Mouse (Mus musculus): ENCODE measurements around the gene Acrbp. TPM values are rescaled to one million over a fixed set of nuclear protein-coding genes. Genes with fewer than 3 reads are reported as not detected.

Acrbp gene
- polyA plus RNA-seq, 1 experiment = 1.4 TPM

DNA sequence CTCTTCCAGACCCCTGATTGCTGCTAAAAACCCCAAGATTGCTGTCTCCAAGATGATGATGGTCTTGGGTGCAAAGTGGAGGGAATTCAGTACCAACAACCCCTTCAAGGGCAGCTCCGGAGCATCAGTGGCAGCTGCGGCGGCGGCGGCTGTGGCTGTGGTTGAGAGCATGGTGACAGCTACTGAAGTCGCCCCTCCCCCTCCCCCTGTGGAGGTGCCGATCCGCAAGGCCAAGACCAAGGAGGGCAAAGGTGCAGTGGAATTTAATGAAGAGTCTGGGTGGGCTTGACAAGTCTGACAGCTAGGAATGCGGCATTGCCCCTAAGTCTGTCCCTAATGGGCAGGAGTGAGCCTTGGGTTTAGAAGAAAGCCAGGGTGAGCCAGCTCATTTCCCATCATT is 52.0 kb downstream of the Acrbp start:
- H3K27me3 ChIP-seq (ENCODE audit: control insufficient read depth, insufficient read depth, insufficient read length) = no peaks in the 10 kb centered on the region
- no peak overlapping the region for H3K4me3 ChIP-seq
- TF ChIP-seq TCF12 (IDR thresholded peaks at IDR 0.05; ENCODE audit: insufficient read depth, poor library complexity, severe bottlenecking) = no peak
- no peak overlapping the region for H3ac ChIP-seq (ENCODE audit: control insufficient read depth, insufficient read length)
- peaks cover 49% of the 10 kb centered on the region for H3K36me3 ChIP-seq (ENCODE audit: control insufficient read depth, insufficient read depth)
- H3K79me2 ChIP-seq (ENCODE audit: control insufficient read depth, insufficient read depth) = peaks cover 56% of the 10 kb centered on the region
- no peak overlapping the region for H3K4me2 ChIP-seq (ENCODE audit: low read depth)

DNA sequence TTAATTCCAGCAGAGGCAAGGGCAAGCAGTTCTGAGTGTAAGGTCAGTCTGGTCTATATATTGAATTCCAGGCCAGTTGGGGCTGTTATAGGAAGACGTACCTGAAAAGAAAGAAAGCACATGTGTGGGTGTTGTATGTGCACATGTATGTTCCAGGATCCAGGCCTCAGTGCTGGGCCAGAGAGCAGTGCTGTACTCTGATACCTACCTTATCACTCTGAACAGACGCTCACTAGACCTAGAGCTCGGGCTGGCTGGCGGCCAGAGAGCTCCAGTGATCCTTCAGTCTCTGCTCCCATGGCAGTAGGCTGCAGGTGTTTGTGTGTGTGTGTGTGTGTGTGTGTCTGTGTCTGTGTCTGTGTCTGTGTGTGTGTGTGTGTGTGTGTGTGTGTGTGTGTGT is 54.7 kb downstream of the Acrbp start:
- H3K4me2 ChIP-seq (ENCODE audit: low read depth) = no peak overlapping the region
- no peaks in the 10 kb centered on the region for H3K27me3 ChIP-seq (ENCODE audit: control insufficient read depth, insufficient read depth, insufficient read length)
- H3ac ChIP-seq (ENCODE audit: control insufficient read depth, insufficient read length) = no peak overlapping the region
- peaks cover 77% of the 10 kb centered on the region for H3K36me3 ChIP-seq (ENCODE audit: control insufficient read depth, insufficient read depth)
- TF ChIP-seq POLR2A (IDR thresholded peaks at IDR 0.05; ENCODE audit: insufficient read length, low read depth) (no peak), MYOG (IDR thresholded peaks at IDR 0.05; ENCODE audit: control insufficient read depth in 1 of 3, insufficient read depth in 1 of 3, insufficient read length in 2 of 3, low read depth in 2 of 3) (no peak), MAX (IDR thresholded peaks at IDR 0.05; ENCODE audit: low read depth) (no peak), MYOD1 (IDR thresholded peaks at IDR 0.05; ENCODE audit: control insufficient read depth in 1 of 3, insufficient read length in 2 of 3, low read depth in 2 of 3) (no peak), TCF3 (IDR thresholded peaks at IDR 0.05; ENCODE audit: insufficient read length, low read depth) (no peak), POLR2AphosphoS2 (IDR thresholded peaks at IDR 0.05; ENCODE audit: insufficient read length, low read depth) (no peak), SRF (IDR thresholded peaks at IDR 0.05; ENCODE audit: control insufficient read depth, insufficient read length, low read depth) (no peak), TCF12 (IDR thresholded peaks at IDR 0.05; ENCODE audit: insufficient read depth, poor library complexity, severe bottlenecking) (no peak), USF1 (IDR thresholded peaks at IDR 0.05; ENCODE audit: low read depth) (no peak), E2F4 (IDR thresholded peaks at IDR 0.05; ENCODE audit: insufficient read depth) (no peak), REST (IDR thresholded peaks at IDR 0.05; ENCODE audit: insufficient read depth, insufficient read length) (no peak), CEBPB (IDR thresholded peaks at IDR 0.05; ENCODE audit: insufficient read depth, poor library complexity, severe bottlenecking) (no peak)
- no peak overlapping the region for H3K4me3 ChIP-seq
- H3K79me2 ChIP-seq (ENCODE audit: control insufficient read depth, insufficient read depth) = peaks cover 31% of the 10 kb centered on the region

DNA sequence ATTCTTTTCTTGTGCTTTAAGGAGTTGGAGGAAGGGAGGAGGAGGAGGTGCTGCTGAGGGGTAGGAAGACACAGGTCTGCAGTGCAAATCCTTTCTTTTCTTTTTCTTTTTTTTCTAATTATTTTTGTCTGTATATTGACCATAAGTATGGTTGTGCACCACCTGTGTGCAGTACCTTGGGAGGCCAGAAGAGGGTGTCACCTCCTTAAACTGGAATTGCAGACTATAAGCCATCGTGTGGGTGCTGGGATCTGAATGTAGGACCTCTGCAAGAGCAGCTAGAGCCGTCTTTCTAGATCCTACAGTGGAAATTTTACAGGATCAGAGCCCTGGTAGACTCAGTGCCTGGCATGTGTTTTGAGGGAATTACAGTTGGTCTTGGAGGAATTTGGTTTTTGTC is 58.2 kb downstream of the Acrbp start:
- Histone ChIP-seq H3K27me3 (ENCODE audit: control insufficient read depth, insufficient read depth, insufficient read length) (no peaks in the 10 kb centered on the region), H3ac (ENCODE audit: control insufficient read depth, insufficient read length) (no peak overlapping the region), H3K79me2 (ENCODE audit: control insufficient read depth, insufficient read depth) (no peaks in the 10 kb centered on the region), H3K36me3 (ENCODE audit: control insufficient read depth, insufficient read depth) (peaks cover 83% of the 10 kb centered on the region), H3K4me2 (ENCODE audit: low read depth) (no peak overlapping the region), H3K4me3 (no peak overlapping the region)
- TF ChIP-seq MYOD1 (IDR thresholded peaks at IDR 0.05; ENCODE audit: control insufficient read depth in 1 of 3, insufficient read length in 2 of 3, low read depth in 2 of 3) = no peak
- TF ChIP-seq POLR2A (IDR thresholded peaks at IDR 0.05; ENCODE audit: insufficient read length, low read depth) = no peak
- no peak for TF ChIP-seq MYOG (IDR thresholded peaks at IDR 0.05; ENCODE audit: control insufficient read depth in 1 of 3, insufficient read depth in 1 of 3, insufficient read length in 2 of 3, low read depth in 2 of 3)
- TF ChIP-seq MAX (IDR thresholded peaks at IDR 0.05; ENCODE audit: low read depth) = no peak
- no peak for TF ChIP-seq CEBPB (IDR thresholded peaks at IDR 0.05; ENCODE audit: insufficient read depth, poor library complexity, severe bottlenecking)
- no peak for TF ChIP-seq TCF12 (IDR thresholded peaks at IDR 0.05; ENCODE audit: insufficient read depth, poor library complexity, severe bottlenecking)

DNA sequence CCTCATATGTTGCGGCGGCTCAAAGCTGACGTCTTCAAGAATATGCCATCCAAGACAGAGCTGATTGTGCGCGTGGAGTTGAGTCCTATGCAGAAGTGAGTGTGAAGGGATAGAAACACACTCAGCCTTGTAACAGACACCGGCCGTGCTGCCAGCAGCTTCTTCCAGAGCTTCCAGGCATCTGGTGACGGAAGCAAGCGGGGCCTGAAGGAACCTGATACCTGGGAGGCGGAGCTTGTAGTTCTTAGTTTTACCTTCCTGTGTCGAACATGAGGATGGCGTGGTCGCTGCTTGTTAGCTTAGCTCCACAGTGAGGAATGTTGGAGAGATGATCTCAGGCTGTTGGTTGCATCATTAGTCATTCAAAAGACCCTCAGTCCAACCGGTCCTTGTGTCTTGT is 59.9 kb downstream of the Acrbp start:
- Histone ChIP-seq H3ac (ENCODE audit: control insufficient read depth, insufficient read length) (no peak overlapping the region), H3K4me2 (ENCODE audit: low read depth) (no peak overlapping the region), H3K79me2 (ENCODE audit: control insufficient read depth, insufficient read depth) (no peaks in the 10 kb centered on the region), H3K36me3 (ENCODE audit: control insufficient read depth, insufficient read depth) (peaks cover 85% of the 10 kb centered on the region), H3K27me3 (ENCODE audit: control insufficient read depth, insufficient read depth, insufficient read length) (no peaks in the 10 kb centered on the region), H3K4me3 (no peak overlapping the region)
- TF ChIP-seq MYOG (IDR thresholded peaks at IDR 0.05; ENCODE audit: control insufficient read depth in 1 of 3, insufficient read depth in 1 of 3, insufficient read length in 2 of 3, low read depth in 2 of 3) (no peak), REST (IDR thresholded peaks at IDR 0.05; ENCODE audit: insufficient read depth, insufficient read length) (no peak), POLR2A (IDR thresholded peaks at IDR 0.05; ENCODE audit: insufficient read length, low read depth) (no peak), USF1 (IDR thresholded peaks at IDR 0.05; ENCODE audit: low read depth) (no peak)

DNA sequence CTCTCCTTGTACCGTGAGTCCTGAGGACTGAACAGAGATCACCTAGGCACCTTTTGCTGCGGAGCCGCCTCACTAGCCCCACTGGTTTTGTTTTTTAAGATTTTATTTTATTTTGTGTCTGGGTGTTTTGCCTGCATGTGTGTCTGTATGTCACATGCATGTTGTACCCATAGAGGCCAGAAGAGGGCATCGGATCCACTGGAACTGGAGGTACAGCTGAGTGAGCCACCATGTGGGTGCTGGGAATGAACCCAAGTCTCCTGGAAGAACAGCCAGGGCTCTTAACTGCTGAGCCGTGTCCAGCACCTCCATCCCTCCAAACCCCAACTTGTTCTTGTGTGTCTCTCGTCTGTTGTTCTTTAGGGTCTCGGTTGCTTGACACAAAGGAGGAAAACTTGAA is 61.4 kb downstream of the Acrbp start:
- no peak for TF ChIP-seq TCF12 (IDR thresholded peaks at IDR 0.05; ENCODE audit: insufficient read depth, poor library complexity, severe bottlenecking)
- TF ChIP-seq CEBPB (IDR thresholded peaks at IDR 0.05; ENCODE audit: insufficient read depth, poor library complexity, severe bottlenecking) = no peak
- no peak for TF ChIP-seq TCF3 (IDR thresholded peaks at IDR 0.05; ENCODE audit: insufficient read length, low read depth)
- no peak for TF ChIP-seq E2F4 (IDR thresholded peaks at IDR 0.05; ENCODE audit: insufficient read depth)
- no peak for TF ChIP-seq MAX (IDR thresholded peaks at IDR 0.05; ENCODE audit: low read depth)
- TF ChIP-seq POLR2AphosphoS2 (IDR thresholded peaks at IDR 0.05; ENCODE audit: insufficient read length, low read depth) = no peak
- TF ChIP-seq POLR2A (IDR thresholded peaks at IDR 0.05; ENCODE audit: insufficient read length, low read depth) = no peak
- no peak for TF ChIP-seq SRF (IDR thresholded peaks at IDR 0.05; ENCODE audit: control insufficient read depth, insufficient read length, low read depth)
- TF ChIP-seq USF1 (IDR thresholded peaks at IDR 0.05; ENCODE audit: low read depth) = no peak
- no peak for TF ChIP-seq REST (IDR thresholded peaks at IDR 0.05; ENCODE audit: insufficient read depth, insufficient read length)
- Histone ChIP-seq H3K79me2 (ENCODE audit: control insufficient read depth, insufficient read depth) (no peaks in the 10 kb centered on the region), H3K27me3 (ENCODE audit: control insufficient read depth, insufficient read depth, insufficient read length) (no peaks in the 10 kb centered on the region), H3K4me2 (ENCODE audit: low read depth) (no peak overlapping the region), H3ac (ENCODE audit: control insufficient read depth, insufficient read length) (no peak overlapping the region), H3K36me3 (ENCODE audit: control insufficient read depth, insufficient read depth) (peaks cover 90% of the 10 kb centered on the region), H3K4me3 (no peak overlapping the region)

Measured in myocyte (in vitro differentiated cells).